Comparison of ENCODE assay signal across 24 mouse cellular contexts in the genomic region with DNA sequence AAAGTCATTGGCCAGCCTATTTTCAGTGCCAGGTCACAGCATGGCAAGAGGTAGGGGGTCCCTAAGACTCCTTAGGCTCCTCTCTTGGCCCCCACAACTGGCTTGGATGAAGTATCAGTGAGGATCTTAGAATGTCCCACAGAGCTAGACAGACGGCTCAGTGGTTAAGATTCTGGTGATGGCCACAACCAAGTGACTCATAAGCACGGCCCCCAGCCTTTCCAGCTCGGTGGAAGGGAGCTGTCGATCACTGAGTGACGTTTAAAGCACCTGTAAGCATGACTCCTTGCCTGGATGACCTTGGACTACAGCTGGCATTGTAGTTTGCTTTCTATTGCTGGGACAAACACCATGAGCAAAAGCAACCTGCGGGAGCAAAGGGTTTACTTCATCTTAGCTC. TPM values are rescaled to one million over a fixed set of nuclear protein-coding genes. Genes with fewer than 3 reads are reported as not detected.
DNase-seq lines count a peak whose midpoint lies in the region; ATAC-seq and TF ChIP-seq lines count a peak whose summit lies in the region.
"Had no signal": no experiment of that assay in that cellular context is flagged by ENCODE, and none has a peak within 500 bp of the region (broad histone marks: within the 10 kb centered on the region; RNA-seq: fewer than 3 reads in every experiment).

No protein-coding gene starts in this region.

- no peak overlapping the region for H3K4me2 ChIP-seq in hindbrain, embryonic 14.5 days (replicated peaks)
- H3K4me2 ChIP-seq in kidney, postnatal 0 days (ENCODE audit: low read length) = no peak overlapping the region
- no peak overlapping the region for H3K4me2 ChIP-seq in hindbrain, embryonic 16.5 days (ENCODE audit: low read length)
- H3K4me2 ChIP-seq: embryonic facial prominence, embryonic 12.5 days; forebrain, embryonic 13.5 days; forebrain, embryonic 15.5 days had no signal

- H3K9ac ChIP-seq in hindbrain, embryonic 14.5 days = no peak overlapping the region
- no peak overlapping the region for H3K9ac ChIP-seq in kidney, postnatal 0 days (ENCODE audit: low read depth, low read length)
- no peak overlapping the region for H3K9ac ChIP-seq in hindbrain, embryonic 16.5 days (ENCODE audit: low read depth, low read length)
- H3K9ac ChIP-seq: embryonic facial prominence, embryonic 12.5 days; forebrain, embryonic 13.5 days; forebrain, embryonic 15.5 days; forebrain, postnatal 0 days had no signal

- no peak for DNase-seq in hindbrain, embryonic 10.5 days (ENCODE audit: low spot score)
- no peak for DNase-seq in hindbrain, embryonic 14.5 days (ENCODE audit: low spot score)
- no peak for DNase-seq in kidney, postnatal 0 days (ENCODE audit: low spot score)
- no peak for DNase-seq in kidney, adult 9 months
- DNase-seq in 416B (ENCODE audit: low read depth) = peak; percentile 78
- DNase-seq: adrenal gland, postnatal 10 days; adrenal gland, postnatal 36 days; B cell, adult 2 months; cerebellum, adult 11-12 months; cerebellum, adult 2 months; cerebellum, adult 9-10 months; cerebellum, postnatal 10 days; cerebellum, postnatal 25 days; forebrain, postnatal 0 days had no signal

- H3K9me3 ChIP-seq in hindbrain, embryonic 10.5 days = no peaks in the 10 kb centered on the region
- no peaks in the 10 kb centered on the region for H3K9me3 ChIP-seq in hindbrain, embryonic 14.5 days (ENCODE audit: control insufficient read depth, low read length)
- H3K9me3 ChIP-seq in kidney, postnatal 0 days (replicated peaks; ENCODE audit: low read length) = no peaks in the 10 kb centered on the region
- no peaks in the 10 kb centered on the region for H3K9me3 ChIP-seq in hindbrain, embryonic 16.5 days (ENCODE audit: control insufficient read depth, low read length)
- H3K9me3 ChIP-seq: embryonic facial prominence, embryonic 10.5 days; embryonic facial prominence, embryonic 12.5 days; forebrain, embryonic 13.5 days; forebrain, embryonic 15.5 days; G1E had no signal

- H3K4me1 ChIP-seq in hindbrain, embryonic 10.5 days (replicated peaks) = no peaks in the 10 kb centered on the region; the same call in 1 of the 2 replicates
- no peaks in the 10 kb centered on the region for H3K4me1 ChIP-seq in hindbrain, embryonic 14.5 days (replicated peaks; ENCODE audit: control insufficient read depth, insufficient read depth, low read length)
- no peaks in the 10 kb centered on the region for H3K4me1 ChIP-seq in kidney, postnatal 0 days (replicated peaks; ENCODE audit: insufficient read depth, low read length)
- no peaks in the 10 kb centered on the region for H3K4me1 ChIP-seq in hindbrain, embryonic 16.5 days (ENCODE audit: control insufficient read depth, insufficient read depth, low read depth, low read length)
- H3K4me1 ChIP-seq: embryonic facial prominence, embryonic 12.5 days; forebrain, embryonic 13.5 days; forebrain, embryonic 15.5 days had no signal

- no peaks in the 10 kb centered on the region for H3K27me3 ChIP-seq in hindbrain, embryonic 10.5 days (ENCODE audit: insufficient read depth, poor library complexity, severe bottlenecking)
- no peaks in the 10 kb centered on the region for H3K27me3 ChIP-seq in hindbrain, embryonic 14.5 days (ENCODE audit: control insufficient read depth, insufficient read depth, low read length)
- no peaks in the 10 kb centered on the region for H3K27me3 ChIP-seq in kidney, postnatal 0 days (ENCODE audit: insufficient read depth, low read length)
- H3K27me3 ChIP-seq in hindbrain, embryonic 16.5 days (replicated peaks; ENCODE audit: control insufficient read depth, insufficient read depth, low read length) = no peaks in the 10 kb centered on the region
- H3K27me3 ChIP-seq: CH12.LX; embryonic facial prominence, embryonic 12.5 days; forebrain, embryonic 13.5 days; forebrain, embryonic 15.5 days; Patski had no signal

- 0 out of 2 replicates have a peak overlapping the region, but pooled peaks have one; percentile 12 for H3K27ac ChIP-seq in hindbrain, embryonic 10.5 days
- H3K27ac ChIP-seq in hindbrain, embryonic 14.5 days = no peak overlapping the region
- no peak overlapping the region for H3K27ac ChIP-seq in kidney, postnatal 0 days
- no peak overlapping the region for H3K27ac ChIP-seq in hindbrain, embryonic 16.5 days (ENCODE audit: low read depth, low read length)
- H3K27ac ChIP-seq: embryonic facial prominence, embryonic 10.5 days; embryonic facial prominence, embryonic 12.5 days; forebrain, embryonic 13.5 days; forebrain, embryonic 15.5 days had no signal

- 83% methylated on average over 6 of the region's 6 CpGs for WGBS in hindbrain, embryonic 10.5 days
- 85% methylated on average over 6 of the region's 6 CpGs for WGBS in hindbrain, embryonic 14.5 days
- WGBS in kidney, postnatal 0 days = 68% methylated on average over 6 of the region's 6 CpGs
- WGBS in hindbrain, embryonic 16.5 days = 89% methylated on average over 6 of the region's 6 CpGs

- H3K36me3 ChIP-seq in hindbrain, embryonic 10.5 days = peaks cover 25% of the 10 kb centered on the region
- no peaks in the 10 kb centered on the region for H3K36me3 ChIP-seq in hindbrain, embryonic 14.5 days (replicated peaks; ENCODE audit: control insufficient read depth, insufficient read depth)
- H3K36me3 ChIP-seq in kidney, postnatal 0 days (ENCODE audit: insufficient read depth, low read length) = peaks cover 22% of the 10 kb centered on the region
- no peaks in the 10 kb centered on the region for H3K36me3 ChIP-seq in hindbrain, embryonic 16.5 days (ENCODE audit: control insufficient read depth, insufficient read depth, low read length)
- H3K36me3 ChIP-seq: forebrain, embryonic 15.5 days had no signal

- no peak for TF ChIP-seq CTCF in kidney, postnatal 0 days (IDR thresholded peaks at IDR 0.05; ENCODE audit: low read depth)

- ATAC-seq in hindbrain, embryonic 14.5 days (ENCODE audit: low FRiP score) = no peak
- ATAC-seq in kidney, postnatal 0 days (replicated peaks; ENCODE audit: low FRiP score, low read depth) = peak; percentile 44; the same call in 1 of the 2 replicates
- no peak for ATAC-seq in hindbrain, embryonic 16.5 days
- ATAC-seq: activated CD4-positive, CD25-positive, alpha-beta regulatory T cell, adult 4 months; CD4-positive, CD25-positive, alpha-beta regulatory T cell, adult 4 months; forebrain, embryonic 13.5 days; forebrain, embryonic 15.5 days; forebrain, postnatal 0 days; Patski had no signal

- no peak overlapping the region for H3K4me3 ChIP-seq in hindbrain, embryonic 10.5 days
- no peak overlapping the region for H3K4me3 ChIP-seq in hindbrain, embryonic 14.5 days (replicated peaks; ENCODE audit: low read length)
- no peak overlapping the region for H3K4me3 ChIP-seq in kidney, postnatal 0 days (replicated peaks; ENCODE audit: low read depth, low read length)
- H3K4me3 ChIP-seq in hindbrain, embryonic 16.5 days (ENCODE audit: low read length) = no peak overlapping the region
- H3K4me3 ChIP-seq: embryonic facial prominence, embryonic 10.5 days; embryonic facial prominence, embryonic 12.5 days; forebrain, embryonic 13.5 days; forebrain, embryonic 15.5 days had no signal

RNA-seq across cellular contexts. Expression of gene Ssr1, which starts 41.0 kb away (rescaled TPM):
- polyA plus RNA-seq in hindbrain, embryonic 10.5 days (2016; fragmentation: Nextera tagmentation; extraction: Ambion mirVana) = 83.6 and 103 TPM in 2 replicates
- polyA plus RNA-seq in hindbrain, embryonic 14.5 days (2014; fragmentation: Nextera tagmentation; extraction: Ambion mirVana) = 67.8 and 74.8 TPM in 2 replicates
- polyA plus RNA-seq in kidney, postnatal 0 days (2015; fragmentation: Nextera tagmentation; extraction: Ambion mirVana) = 116 and 128 TPM in 2 replicates
- polyA plus RNA-seq in hindbrain, embryonic 16.5 days (2015; fragmentation: Nextera tagmentation; extraction: Ambion mirVana) = 66.5 and 67.3 TPM in 2 replicates
